Mouse (Mus musculus): ENCODE results near the gene Gm12248. TPM values are rescaled to one million over a fixed set of nuclear protein-coding genes. Genes with fewer than 3 reads are reported as not detected.

The Gm12248 gene
- polyA plus RNA-seq, 1 experiment from 2014 or later = 0.17 TPM

DNA sequence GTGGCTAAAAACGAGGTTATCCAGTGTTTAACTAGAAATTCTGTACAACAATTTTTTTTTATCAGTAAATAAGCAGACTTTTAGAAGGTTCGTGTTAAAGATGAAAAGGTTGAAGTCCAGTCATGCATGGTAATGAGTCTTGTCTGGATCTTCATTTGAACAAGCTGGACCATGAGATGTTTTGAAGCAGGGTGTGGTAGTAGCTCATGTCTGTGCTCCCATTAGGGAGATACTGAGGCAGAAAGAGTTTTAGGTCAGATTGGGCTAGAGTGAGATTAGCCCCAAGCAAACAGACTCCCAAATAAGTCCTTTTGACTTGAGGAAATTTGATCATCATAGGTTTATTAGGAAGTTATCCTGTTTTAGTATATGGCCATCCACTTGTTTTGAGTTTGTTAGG lies 77.6 kb downstream of the Gm12248 start:
- Histone ChIP-seq H3K4me3 (ENCODE audit: low read depth, low read length) (no peak overlapping the region), H3K27me3 (replicated peaks; ENCODE audit: insufficient read depth, low read length) (no peaks in the 10 kb centered on the region), H3K9me3 (ENCODE audit: low read length) (no peaks in the 10 kb centered on the region), H3K27ac (ENCODE audit: low read length) (no peak overlapping the region), H3K9ac (replicated peaks; ENCODE audit: low read depth) (no peak overlapping the region), H3K4me1 (ENCODE audit: insufficient read depth, low read depth, low read length) (peaks cover 32% of the 10 kb centered on the region; the same call in 1 of the 2 replicates), H3K36me3 (ENCODE audit: insufficient read depth, low read length) (no peaks in the 10 kb centered on the region), H3K4me2 (replicated peaks; ENCODE audit: low read depth, low read length) (no peak overlapping the region)
- TF ChIP-seq EP300 (IDR thresholded peaks at IDR 0.05) (no peak), CTCF (IDR thresholded peaks at IDR 0.05) (no peak)
- DNase-seq (ENCODE audit: low spot score) = no peak
- 54% methylated on average over 2 of the region's 2 CpGs for WGBS
- ATAC-seq = no peak

DNA sequence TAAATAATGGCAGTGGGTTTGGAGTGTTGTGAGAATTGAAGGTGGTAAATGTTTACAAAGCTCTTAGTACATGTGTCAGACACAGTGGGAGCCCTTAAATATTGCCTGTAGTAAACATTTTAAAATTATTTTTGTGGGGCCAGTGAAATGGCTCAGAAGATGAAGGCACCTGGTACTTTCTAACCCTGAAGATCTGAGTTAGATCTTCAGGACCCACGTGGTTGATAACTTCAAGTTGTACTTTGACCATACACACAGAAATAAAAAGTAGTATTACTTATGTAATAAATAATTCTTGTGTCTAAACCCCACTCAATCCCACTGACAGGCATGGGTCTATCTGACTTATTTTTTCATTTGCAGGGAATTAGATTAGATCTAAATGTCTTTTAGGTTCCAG lies 78.3 kb downstream of the Gm12248 start:
- peaks cover 32% of the 10 kb centered on the region; the same call in 1 of the 2 replicates for H3K4me1 ChIP-seq (ENCODE audit: insufficient read depth, low read depth, low read length)
- no peak for ATAC-seq
- 55% methylated on average over 1 of the region's 1 CpGs for WGBS
- H3K4me2 ChIP-seq (replicated peaks; ENCODE audit: low read depth, low read length) = no peak overlapping the region
- no peaks in the 10 kb centered on the region for H3K36me3 ChIP-seq (ENCODE audit: insufficient read depth, low read length)
- TF ChIP-seq EP300 (IDR thresholded peaks at IDR 0.05) (no peak), CTCF (IDR thresholded peaks at IDR 0.05) (no peak)
- no peaks in the 10 kb centered on the region for H3K9me3 ChIP-seq (ENCODE audit: low read length)
- H3K9ac ChIP-seq (replicated peaks; ENCODE audit: low read depth) = no peak overlapping the region
- no peak for DNase-seq (ENCODE audit: low spot score)
- H3K27me3 ChIP-seq (replicated peaks; ENCODE audit: insufficient read depth, low read length) = no peaks in the 10 kb centered on the region
- no peak overlapping the region for H3K4me3 ChIP-seq (ENCODE audit: low read depth, low read length)
- H3K27ac ChIP-seq (ENCODE audit: low read length) = no peak overlapping the region

Other genes with a start within 250 kb of the Gm12248 start
- gene Larp1, start 84.1 kb downstream of the Gm12248 start, polyA plus RNA-seq (2015; fragmentation: Nextera tagmentation; extraction: Ambion mirVana) = 10.3 and 11.6 TPM in 2 replicates
- 71.2 and 71.8 TPM in 2 replicates for gene Cnot8, start 11.0 kb upstream of the Gm12248 start, polyA plus RNA-seq (2015; fragmentation: Nextera tagmentation; extraction: Ambion mirVana)
- gene Gemin5, start 75.4 kb upstream of the Gm12248 start, polyA plus RNA-seq (2015; fragmentation: Nextera tagmentation; extraction: Ambion mirVana) = 4.3 and 6.2 TPM in 2 replicates
- gene Mrpl22, start 78.5 kb upstream of the Gm12248 start, polyA plus RNA-seq (2015; fragmentation: Nextera tagmentation; extraction: Ambion mirVana) = 75.1 and 81.7 TPM in 2 replicates
- gene Igtp, start 106.4 kb upstream of the Gm12248 start, polyA plus RNA-seq (2015; fragmentation: Nextera tagmentation; extraction: Ambion mirVana) = 9.2 and 9.7 TPM in 2 replicates
- 6.9 TPM in 2 replicates for gene Irgm2, start 106.5 kb upstream of the Gm12248 start, polyA plus RNA-seq (2015; fragmentation: Nextera tagmentation; extraction: Ambion mirVana)
- gene 4930438A08Rik, start 181.7 kb upstream of the Gm12248 start, polyA plus RNA-seq (2015; fragmentation: Nextera tagmentation; extraction: Ambion mirVana) = 0.16 and 0.17 TPM in 2 replicates
- 5.6 and 7.1 TPM in 2 replicates for gene Zfp692, start 213.9 kb upstream of the Gm12248 start, polyA plus RNA-seq (2015; fragmentation: Nextera tagmentation; extraction: Ambion mirVana)
- gene Zfp672, start 237.2 kb upstream of the Gm12248 start, polyA plus RNA-seq (2015; fragmentation: Nextera tagmentation; extraction: Ambion mirVana) = 32.0 and 34.7 TPM in 2 replicates
- gene Sh3bp5l, start 237.6 kb upstream of the Gm12248 start, polyA plus RNA-seq (2015; fragmentation: Nextera tagmentation; extraction: Ambion mirVana) = 33.7 and 38.0 TPM in 2 replicates

All from lung, postnatal 0 days (tissue).